Mouse (Mus musculus): ENCODE results near the gene Paxx. TPM values are rescaled to one million over a fixed set of nuclear protein-coding genes. Genes with fewer than 3 reads are reported as not detected.

The Paxx gene
- polyA plus RNA-seq (2014; fragmentation: Nextera tagmentation; extraction: Ambion mirVana): 93.2 and 101 TPM in 2 replicates

GRCm38 (mm10) chr2:25460551-25461309, at the start of gene Paxx:
Gene Paxx, minus strand, starts transcription at chr2:25461094.
- Histone ChIP-seq H3K9ac (ENCODE audit: low read length) (peak within 1 kb of the TSS; percentile 68), H3K9me3 (replicated peaks; ENCODE audit: control insufficient read depth, low read length) (no peaks in the 10 kb centered on the region), H3K4me3 (ENCODE audit: low read depth, low read length) (peak within 1 kb of the TSS; percentile 54), H3K4me1 (ENCODE audit: control insufficient read depth, insufficient read depth, low read length) (peaks cover 11% of the 10 kb centered on the region), H3K4me2 (ENCODE audit: low read length) (peak within 1 kb of the TSS; percentile 87), H3K27ac (ENCODE audit: low read depth, low read length) (peak within 1 kb of the TSS; percentile 95), H3K27me3 (replicated peaks; ENCODE audit: control insufficient read depth, insufficient read depth, low read length) (no peaks in the 10 kb centered on the region), H3K36me3 (ENCODE audit: control insufficient read depth, insufficient read depth, low read length) (peaks cover 20% of the 10 kb centered on the region)
- DNase-seq (ENCODE audit: low spot score) (peak; percentile 97), ATAC-seq (peak; percentile 90)
- WGBS: under 1% methylated on average over 45 of the region's 48 CpGs

- DNase-seq (ENCODE audit: low spot score) (no peak), ATAC-seq (no peak)
- Histone ChIP-seq H3K9me3 (replicated peaks; ENCODE audit: control insufficient read depth, low read length) (no peaks in the 10 kb centered on the region), H3K4me2 (ENCODE audit: low read length) (no peak overlapping the region), H3K27ac (ENCODE audit: low read depth, low read length) (no peak overlapping the region), H3K4me3 (ENCODE audit: low read depth, low read length) (no peak overlapping the region), H3K27me3 (replicated peaks; ENCODE audit: control insufficient read depth, insufficient read depth, low read length) (no peaks in the 10 kb centered on the region), H3K9ac (ENCODE audit: low read length) (no peak overlapping the region), H3K36me3 (ENCODE audit: control insufficient read depth, insufficient read depth, low read length) (peaks cover 11% of the 10 kb centered on the region), H3K4me1 (ENCODE audit: control insufficient read depth, insufficient read depth, low read length) (no peaks in the 10 kb centered on the region)
- 70% methylated on average over 3 of the region's 3 CpGs for WGBS
These were observed 49.0 kb upstream of the Paxx start for GRCm38 (mm10) chr2:25509912-25510311.

- no peaks in the 10 kb centered on the region for H3K27me3 ChIP-seq (replicated peaks; ENCODE audit: control insufficient read depth, insufficient read depth, low read length)
- H3K4me1 ChIP-seq (ENCODE audit: control insufficient read depth, insufficient read depth, low read length): no peaks in the 10 kb centered on the region; the same call in 1 of the 2 replicates
- no peak overlapping the region for H3K9ac ChIP-seq (ENCODE audit: low read length)
- no peak overlapping the region for H3K4me2 ChIP-seq (ENCODE audit: low read length)
- peak; percentile 4 for DNase-seq (ENCODE audit: low spot score)
- no peak overlapping the region for H3K27ac ChIP-seq (ENCODE audit: low read depth, low read length)
- 33% methylated on average over 5 of the region's 5 CpGs for WGBS
- H3K4me3 ChIP-seq (ENCODE audit: low read depth, low read length): no peak overlapping the region
- peaks cover 30% of the 10 kb centered on the region for H3K36me3 ChIP-seq (ENCODE audit: control insufficient read depth, insufficient read depth, low read length)
- no peaks in the 10 kb centered on the region for H3K9me3 ChIP-seq (replicated peaks; ENCODE audit: control insufficient read depth, low read length)
- no peak for ATAC-seq
These were observed 46.1 kb upstream of the Paxx start for GRCm38 (mm10) chr2:25506964-25507363.

GRCm38 (mm10) chr2:25505860-25506259, 45.0 kb upstream of the Paxx start:
- H3K9ac ChIP-seq (ENCODE audit: low read length): no peak overlapping the region
- ATAC-seq (no peak), DNase-seq (ENCODE audit: low spot score) (no peak)
- 96% methylated on average over 4 of the region's 4 CpGs for WGBS
- peaks cover 30% of the 10 kb centered on the region for H3K36me3 ChIP-seq (ENCODE audit: control insufficient read depth, insufficient read depth, low read length)
- no peak overlapping the region for H3K27ac ChIP-seq (ENCODE audit: low read depth, low read length)
- H3K4me3 ChIP-seq (ENCODE audit: low read depth, low read length): no peak overlapping the region
- H3K27me3 ChIP-seq (replicated peaks; ENCODE audit: control insufficient read depth, insufficient read depth, low read length): no peaks in the 10 kb centered on the region
- H3K9me3 ChIP-seq (replicated peaks; ENCODE audit: control insufficient read depth, low read length): no peaks in the 10 kb centered on the region
- H3K4me1 ChIP-seq (ENCODE audit: control insufficient read depth, insufficient read depth, low read length): peaks cover 8% of the 10 kb centered on the region
- no peak overlapping the region for H3K4me2 ChIP-seq (ENCODE audit: low read length)

- ATAC-seq (no peak), DNase-seq (ENCODE audit: low spot score) (no peak)
- 93% methylated on average over 1 of the region's 1 CpGs for WGBS
- H3K9me3 ChIP-seq (replicated peaks; ENCODE audit: control insufficient read depth, low read length): no peaks in the 10 kb centered on the region
- no peak overlapping the region for H3K27ac ChIP-seq (ENCODE audit: low read depth, low read length)
- no peak overlapping the region for H3K4me3 ChIP-seq (ENCODE audit: low read depth, low read length)
- no peaks in the 10 kb centered on the region for H3K27me3 ChIP-seq (replicated peaks; ENCODE audit: control insufficient read depth, insufficient read depth, low read length)
- H3K4me1 ChIP-seq (ENCODE audit: control insufficient read depth, insufficient read depth, low read length): peaks cover 8% of the 10 kb centered on the region
- H3K36me3 ChIP-seq (ENCODE audit: control insufficient read depth, insufficient read depth, low read length): peaks cover 30% of the 10 kb centered on the region
- no peak overlapping the region for H3K4me2 ChIP-seq (ENCODE audit: low read length)
- H3K9ac ChIP-seq (ENCODE audit: low read length): no peak overlapping the region
These were observed 44.1 kb upstream of the Paxx start for GRCm38 (mm10) chr2:25505000-25505399.

DNA sequence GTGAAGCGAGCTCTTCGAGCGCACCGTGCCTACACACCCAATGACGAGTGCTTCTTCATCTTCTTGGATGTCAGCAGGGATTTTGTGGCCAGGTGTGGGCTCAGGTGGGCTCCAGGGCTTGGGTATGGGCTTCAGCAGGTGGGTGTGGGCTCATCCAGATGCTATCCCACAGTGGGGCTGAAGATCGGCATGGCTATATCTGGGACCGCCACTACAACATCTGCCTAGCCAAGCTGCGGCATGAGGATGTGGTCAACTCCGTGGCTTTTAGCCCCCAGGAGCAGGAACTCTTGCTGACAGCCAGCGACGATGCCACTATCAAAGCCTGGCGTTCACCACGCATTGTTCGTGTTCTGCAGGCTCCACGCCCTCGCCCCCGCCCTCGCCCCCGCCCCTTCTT, 43.6 kb upstream of the Paxx start:
- Histone ChIP-seq H3K4me1 (ENCODE audit: control insufficient read depth, insufficient read depth, low read length) (peaks cover 8% of the 10 kb centered on the region), H3K36me3 (ENCODE audit: control insufficient read depth, insufficient read depth, low read length) (peaks cover 30% of the 10 kb centered on the region), H3K27me3 (replicated peaks; ENCODE audit: control insufficient read depth, insufficient read depth, low read length) (no peaks in the 10 kb centered on the region), H3K4me2 (ENCODE audit: low read length) (no peak overlapping the region), H3K9me3 (replicated peaks; ENCODE audit: control insufficient read depth, low read length) (no peaks in the 10 kb centered on the region), H3K9ac (ENCODE audit: low read length) (no peak overlapping the region), H3K27ac (ENCODE audit: low read depth, low read length) (no peak overlapping the region), H3K4me3 (ENCODE audit: low read depth, low read length) (no peak overlapping the region)
- DNase-seq (ENCODE audit: low spot score) (no peak), ATAC-seq (no peak)
- 96% methylated on average over 19 of the region's 19 CpGs for WGBS

DNA sequence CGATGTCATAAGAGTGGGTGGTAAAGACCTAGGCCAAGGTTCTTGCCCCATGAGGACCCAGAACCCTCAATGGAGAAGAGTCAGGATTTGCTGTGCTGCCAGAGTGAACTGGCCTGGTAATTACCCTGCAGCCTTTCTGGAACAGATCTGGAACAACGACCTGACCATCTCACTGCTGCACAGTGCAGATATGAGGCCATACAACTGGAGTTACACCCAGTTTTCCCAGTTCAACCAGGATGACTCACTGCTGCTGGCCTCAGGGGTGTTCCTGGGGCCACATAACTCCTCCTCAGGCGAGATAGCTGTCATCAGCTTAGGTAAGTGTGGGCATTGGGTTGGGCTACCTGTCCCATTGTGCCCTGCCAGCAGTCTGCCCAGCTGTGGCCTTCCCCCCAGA, 41.8 kb upstream of the Paxx start:
- peaks cover 8% of the 10 kb centered on the region for H3K4me1 ChIP-seq (ENCODE audit: control insufficient read depth, insufficient read depth, low read length)
- no peaks in the 10 kb centered on the region for H3K27me3 ChIP-seq (replicated peaks; ENCODE audit: control insufficient read depth, insufficient read depth, low read length)
- no peaks in the 10 kb centered on the region for H3K9me3 ChIP-seq (replicated peaks; ENCODE audit: control insufficient read depth, low read length)
- DNase-seq (ENCODE audit: low spot score) (no peak), ATAC-seq (no peak)
- 80% methylated on average over 3 of the region's 3 CpGs for WGBS
- H3K27ac ChIP-seq (ENCODE audit: low read depth, low read length): no peak overlapping the region
- H3K4me3 ChIP-seq (ENCODE audit: low read depth, low read length): no peak overlapping the region
- no peak overlapping the region for H3K4me2 ChIP-seq (ENCODE audit: low read length)
- H3K36me3 ChIP-seq (ENCODE audit: control insufficient read depth, insufficient read depth, low read length): peaks cover 30% of the 10 kb centered on the region
- no peak overlapping the region for H3K9ac ChIP-seq (ENCODE audit: low read length)

DNA sequence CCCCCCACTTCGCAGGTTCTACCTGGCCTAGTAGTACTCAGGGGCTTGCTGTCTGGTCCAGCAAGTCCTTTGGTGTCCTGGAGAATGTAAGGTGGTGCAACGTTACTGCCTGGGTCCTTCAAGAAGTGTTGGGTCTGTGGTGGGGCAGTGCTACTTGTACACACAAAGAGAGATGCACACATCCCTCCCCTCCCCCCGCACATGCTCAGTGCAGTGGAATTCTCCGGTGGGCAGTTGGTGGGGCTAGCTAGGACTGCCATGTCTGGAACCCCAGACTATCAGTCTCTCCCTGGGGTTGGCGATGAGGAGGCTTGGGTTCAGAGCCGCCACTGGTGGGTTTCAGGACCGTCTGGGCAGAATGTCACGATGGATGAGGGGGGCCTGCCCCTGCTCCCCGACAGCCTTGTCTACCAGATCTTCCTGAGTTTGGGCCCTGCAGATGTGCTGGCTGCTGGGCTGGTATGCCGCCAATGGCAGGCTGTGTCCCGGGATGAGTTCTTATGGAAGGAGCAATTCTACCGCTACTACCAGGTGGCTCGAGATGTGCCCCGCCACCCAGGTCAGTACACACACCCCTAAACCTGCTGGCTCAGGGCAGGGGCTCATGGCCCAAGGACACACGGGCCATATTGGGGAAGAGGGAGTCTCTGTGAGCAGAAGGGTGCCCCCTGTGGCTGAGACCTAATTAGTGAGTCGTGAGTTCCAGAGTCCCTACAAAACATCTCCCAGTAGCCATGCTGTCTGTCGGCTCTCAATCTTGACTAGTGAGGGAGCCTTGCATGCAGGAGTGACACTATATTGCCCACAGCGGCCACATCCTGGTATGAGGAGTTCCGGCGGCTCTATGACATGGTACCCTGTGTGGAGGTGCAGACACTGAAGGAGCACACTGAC, 40.9 kb upstream of the Paxx start, which contains the start of gene C8g:
Gene C8g (minus strand): TSS at position 127 of the 894 bp plus-strand sequence.
- 76% methylated on average over 20 of the region's 20 CpGs for WGBS
- no peak for ATAC-seq

More for the DNA sequence above, 40.9 kb upstream of the Paxx start, which contains the start of gene C8g:
- peak within 1 kb of the TSS; percentile 90 for H3K4me2 ChIP-seq (ENCODE audit: low read length)
- H3K4me3 ChIP-seq (ENCODE audit: low read depth, low read length): peak within 1 kb of the TSS; percentile 65
- no peaks in the 10 kb centered on the region for H3K9me3 ChIP-seq (replicated peaks; ENCODE audit: control insufficient read depth, low read length)
- H3K4me1 ChIP-seq (ENCODE audit: control insufficient read depth, insufficient read depth, low read length): peaks cover 8% of the 10 kb centered on the region
- no peak for DNase-seq (ENCODE audit: low spot score)
- H3K27ac ChIP-seq (ENCODE audit: low read depth, low read length): peak within 1 kb of the TSS; percentile 65
- no peaks in the 10 kb centered on the region for H3K27me3 ChIP-seq (replicated peaks; ENCODE audit: control insufficient read depth, insufficient read depth, low read length)
- H3K9ac ChIP-seq (ENCODE audit: low read length): peak within 1 kb of the TSS; percentile 95
- peaks cover 30% of the 10 kb centered on the region for H3K36me3 ChIP-seq (ENCODE audit: control insufficient read depth, insufficient read depth, low read length)

Measured in forebrain, embryonic 14.5 days (tissue).